Mouse (Mus musculus) kidney, embryonic 14.5 days (tissue): ENCODE results near the gene Stambpl1. TPM values are rescaled to one million over a fixed set of nuclear protein-coding genes. Genes with fewer than 3 reads are reported as not detected.

Experiments used
- ATAC-seq: fragments of 200-750 bp; cut with Nextera tagmentation; 2 replicates; pipeline ENCODE4 v1.8.0; 2017; ENCODE audit warnings: moderate number of reproducible peaks, mild to moderate bottlenecking, moderate TSS enrichment, moderate library complexity; ENCODE audit not compliant: low FRiP score, low TSS enrichment
- H3K27ac ChIP-seq: fragments of 300-500 bp; sonication (generic); 2 replicates; pipeline ENCODE4 v1.5.1; 2014; ENCODE audit warnings: low read depth, mild to moderate bottlenecking, low read length, moderate library complexity, mixed read lengths
- H3K27me3 ChIP-seq: fragments of 300-500 bp; sonication (generic); 2 replicates; pipeline ENCODE4 v1.6.1; 2014; ENCODE audit warnings: mild to moderate bottlenecking, low read length; ENCODE audit not compliant: control insufficient read depth, insufficient read depth
- H3K36me3 ChIP-seq: fragments of 300-500 bp; sonication (generic); 2 replicates; pipeline ENCODE4 v1.6.1; 2014; ENCODE audit warnings: low read length, mixed read lengths; ENCODE audit not compliant: control insufficient read depth, insufficient read depth
- H3K4me1 ChIP-seq: fragments of 300-500 bp; sonication (generic); 2 replicates; pipeline ENCODE4 v1.6.1; 2014; ENCODE audit warnings: low read length, mixed read lengths; ENCODE audit not compliant: control insufficient read depth, insufficient read depth
- H3K4me2 ChIP-seq: fragments of 300-500 bp; sonication (generic); replicated peaks from 2 replicates; pipeline ENCODE4 v1.6.1; 2014; ENCODE audit warnings: low read depth, mild to moderate bottlenecking, low read length
- H3K4me3 ChIP-seq: fragments of 300-500 bp; sonication (generic); 2 replicates; pipeline ENCODE4 v1.5.1; 2014; ENCODE audit warnings: mild to moderate bottlenecking, low read length
- H3K9ac ChIP-seq: fragments of 300-500 bp; sonication (generic); 2 replicates; pipeline ENCODE4 v1.6.1; 2014; ENCODE audit warnings: low read depth, mild to moderate bottlenecking, low read length, moderate library complexity
- H3K9me3 ChIP-seq: fragments of 300-500 bp; sonication (generic); 2 replicates; pipeline ENCODE4 v1.6.1; 2016; ENCODE audit warnings: low read length; ENCODE audit not compliant: control insufficient read depth
- WGBS: fragments of 180-500 bp; shearing (Covaris S2); extraction: QIAGEN DNeasy Blood & Tissue Kit; methylation state at CpG from one replicate; pipeline ENCODE4 v1.1.7; 2014; 5-methylcytosine and 5-hydroxymethylcytosine counted together
- polyA plus RNA-seq: library from polyadenylated mRNA; unstranded; fragments of >200 nt; fragmentation: Nextera tagmentation; extraction: Ambion mirVana; gene quantifications from 2 replicates; pipeline ENCODE4 v1.2.1, GENCODE M21; 2014

The Stambpl1 gene
- polyA plus RNA-seq: 4.6 and 5.5 TPM in 2 replicates

- Histone ChIP-seq H3K4me2 (peak within 1 kb of the TSS; percentile 97), H3K4me1 (no peaks in the 10 kb centered on the region), H3K9me3 (no peaks in the 10 kb centered on the region), H3K4me3 (peak within 1 kb of the TSS; percentile 68), H3K9ac (peak within 1 kb of the TSS; percentile 64), H3K27ac (no peak within 1 kb of the TSS), H3K36me3 (no peaks in the 10 kb centered on the region), H3K27me3 (no peaks in the 10 kb centered on the region)
- peak; percentile 89 for ATAC-seq
- WGBS: under 1% methylated on average over 58 of the region's 62 CpGs
Measured at GRCm38 (mm10) chr19:34192008-34192963, at the start of gene Stambpl1. Stambpl1 (plus strand) TSS chr19:34192229.

GRCm38 (mm10) chr19:34148421-34148820, 43.6 kb upstream of the Stambpl1 start:
- Histone ChIP-seq H3K36me3 (no peaks in the 10 kb centered on the region), H3K4me1 (no peaks in the 10 kb centered on the region), H3K9ac (no peak overlapping the region), H3K27ac (no peak overlapping the region), H3K9me3 (no peaks in the 10 kb centered on the region), H3K4me2 (no peak overlapping the region), H3K27me3 (no peaks in the 10 kb centered on the region), H3K4me3 (no peak overlapping the region)
- ATAC-seq: no peak
- 84% methylated on average over 4 of the region's 4 CpGs for WGBS

GRCm38 (mm10) chr19:34151909-34152308, 40.1 kb upstream of the Stambpl1 start:
- 75% methylated on average over 1 of the region's 1 CpGs for WGBS

GRCm38 (mm10) chr19:34153263-34154144, 38.5 kb upstream of the Stambpl1 start:
- no peaks in the 10 kb centered on the region for H3K27me3 ChIP-seq
- ATAC-seq: no peak
- no peaks in the 10 kb centered on the region for H3K4me1 ChIP-seq
- no peak overlapping the region for H3K4me3 ChIP-seq
- no peak overlapping the region for H3K27ac ChIP-seq
- 55% methylated on average over 6 of the region's 6 CpGs for WGBS
- H3K9me3 ChIP-seq: no peaks in the 10 kb centered on the region
- H3K4me2 ChIP-seq: no peak overlapping the region
- H3K9ac ChIP-seq: no peak overlapping the region
- no peaks in the 10 kb centered on the region for H3K36me3 ChIP-seq

More at GRCm38 (mm10) chr19:34151909-34152308, 40.1 kb upstream of the Stambpl1 start:
- Histone ChIP-seq H3K27ac (no peak overlapping the region), H3K9ac (no peak overlapping the region), H3K36me3 (no peaks in the 10 kb centered on the region), H3K4me1 (no peaks in the 10 kb centered on the region), H3K9me3 (no peaks in the 10 kb centered on the region), H3K27me3 (no peaks in the 10 kb centered on the region), H3K4me3 (no peak overlapping the region), H3K4me2 (no peak overlapping the region)
- no peak for ATAC-seq

- Histone ChIP-seq H3K9ac (no peak overlapping the region), H3K9me3 (no peaks in the 10 kb centered on the region), H3K4me2 (no peak overlapping the region), H3K27ac (no peak overlapping the region), H3K27me3 (no peaks in the 10 kb centered on the region), H3K4me3 (no peak overlapping the region), H3K36me3 (no peaks in the 10 kb centered on the region), H3K4me1 (no peaks in the 10 kb centered on the region)
- WGBS: 91% methylated on average over 5 of the region's 5 CpGs
- ATAC-seq: no peak
Measured at GRCm38 (mm10) chr19:34162693-34163092, 29.3 kb upstream of the Stambpl1 start.

GRCm38 (mm10) chr19:34165891-34166290, 26.1 kb upstream of the Stambpl1 start, which contains the start of gene Ankrd22:
Ankrd22 (minus strand) TSS chr19:34166053.
- Histone ChIP-seq H3K9me3 (no peaks in the 10 kb centered on the region), H3K27ac (no peak within 1 kb of the TSS), H3K4me3 (no peak within 1 kb of the TSS), H3K4me1 (no peaks in the 10 kb centered on the region), H3K27me3 (no peaks in the 10 kb centered on the region), H3K4me2 (no peak within 1 kb of the TSS), H3K36me3 (no peaks in the 10 kb centered on the region), H3K9ac (no peak within 1 kb of the TSS)
- ATAC-seq: no peak
- 69% methylated on average over 5 of the region's 5 CpGs for WGBS

GRCm38 (mm10) chr19:34166386-34166785, 25.6 kb upstream of the Stambpl1 start:
- H3K27me3 ChIP-seq: no peaks in the 10 kb centered on the region
- WGBS: 82% methylated on average over 4 of the region's 4 CpGs
- no peak overlapping the region for H3K27ac ChIP-seq
- no peaks in the 10 kb centered on the region for H3K9me3 ChIP-seq
- H3K36me3 ChIP-seq: no peaks in the 10 kb centered on the region
- H3K4me3 ChIP-seq: no peak overlapping the region
- no peaks in the 10 kb centered on the region for H3K4me1 ChIP-seq
- no peak overlapping the region for H3K4me2 ChIP-seq
- ATAC-seq: no peak
- no peak overlapping the region for H3K9ac ChIP-seq

- H3K36me3 ChIP-seq: no peaks in the 10 kb centered on the region
- H3K4me3 ChIP-seq: no peak overlapping the region
- H3K4me2 ChIP-seq: no peak overlapping the region
- ATAC-seq: no peak
- no peaks in the 10 kb centered on the region for H3K9me3 ChIP-seq
- H3K4me1 ChIP-seq: no peaks in the 10 kb centered on the region
- WGBS: 41% methylated on average over 7 of the region's 7 CpGs
- H3K27me3 ChIP-seq: no peaks in the 10 kb centered on the region
- no peak overlapping the region for H3K9ac ChIP-seq
- no peak overlapping the region for H3K27ac ChIP-seq
Measured at GRCm38 (mm10) chr19:34167896-34168661, 23.9 kb upstream of the Stambpl1 start.
